Mouse (Mus musculus): ENCODE data around the gene Fnbp1l.

The Fnbp1l gene

DNA sequence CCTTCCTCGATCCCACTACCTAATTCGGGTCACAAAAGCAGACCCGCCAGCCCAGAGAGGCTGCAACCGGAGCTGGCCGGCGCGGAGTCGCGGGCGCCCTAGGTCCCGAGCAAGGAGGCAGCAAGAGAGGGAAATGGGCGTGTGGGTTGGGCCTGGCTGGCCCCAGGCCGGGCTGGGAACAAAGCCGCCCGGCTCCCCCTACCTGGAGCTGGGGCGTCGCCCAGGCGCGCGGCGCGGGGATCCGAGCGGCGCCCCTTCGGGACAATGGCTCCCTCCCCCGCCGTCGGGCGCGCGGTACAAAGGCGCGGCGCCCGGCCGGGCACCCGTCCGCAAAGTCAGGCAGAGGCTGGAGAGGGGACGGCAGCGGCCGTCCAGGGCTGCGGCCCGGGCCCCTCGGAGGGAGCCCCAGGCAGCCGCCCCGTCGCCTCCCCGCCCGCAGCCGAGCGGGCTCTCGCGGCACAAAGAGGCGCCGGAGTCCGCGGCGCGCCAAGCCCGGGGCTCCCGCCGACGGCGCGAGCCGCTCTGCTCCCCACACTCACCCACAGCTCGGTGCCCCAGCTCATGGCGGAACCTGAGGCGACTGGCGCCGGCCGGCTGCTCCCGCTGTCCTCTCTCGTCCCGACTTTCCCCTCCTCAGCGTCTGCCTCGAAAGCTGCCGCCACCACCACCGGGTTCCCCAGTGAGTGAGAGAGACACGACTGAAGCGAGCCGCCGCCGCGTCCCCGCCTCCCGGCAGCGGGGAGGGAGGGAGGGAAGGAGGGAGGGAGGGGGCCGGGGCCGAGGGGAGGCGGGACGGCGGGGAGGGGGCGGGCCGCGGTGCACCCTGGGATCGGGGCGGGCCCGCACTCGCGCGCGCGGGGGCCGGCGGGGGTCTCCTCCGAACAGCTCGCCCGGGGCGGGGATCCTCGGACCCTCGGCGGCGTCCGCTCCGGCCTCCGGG, at the start of gene Fnbp1l:
Gene Fnbp1l, minus strand, starts transcription at position 725 of the 940 bp plus-strand sequence.
- no peak for DNase-seq (ENCODE audit: low spot score)

DNA sequence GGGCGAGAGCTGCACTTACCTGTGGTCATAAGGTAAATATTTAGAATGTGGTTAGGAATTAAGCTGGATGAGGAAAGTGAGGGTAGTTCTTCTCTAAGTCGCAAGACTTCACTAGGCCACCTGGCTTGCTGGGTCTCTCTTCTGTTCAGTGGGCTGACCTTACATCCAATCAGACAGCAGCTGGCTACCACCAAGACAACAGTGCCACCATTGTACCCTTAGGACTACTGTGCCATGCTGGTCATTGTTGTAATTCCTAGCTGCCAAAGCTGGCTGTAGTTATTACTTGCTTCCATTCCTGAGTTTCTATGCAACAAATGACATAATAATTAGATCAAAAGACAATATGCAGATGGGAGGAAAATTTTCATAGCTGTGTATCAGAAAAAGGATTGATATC, 41.3 kb upstream of the Fnbp1l start:
- DNase-seq (ENCODE audit: low spot score): no peak

DNA sequence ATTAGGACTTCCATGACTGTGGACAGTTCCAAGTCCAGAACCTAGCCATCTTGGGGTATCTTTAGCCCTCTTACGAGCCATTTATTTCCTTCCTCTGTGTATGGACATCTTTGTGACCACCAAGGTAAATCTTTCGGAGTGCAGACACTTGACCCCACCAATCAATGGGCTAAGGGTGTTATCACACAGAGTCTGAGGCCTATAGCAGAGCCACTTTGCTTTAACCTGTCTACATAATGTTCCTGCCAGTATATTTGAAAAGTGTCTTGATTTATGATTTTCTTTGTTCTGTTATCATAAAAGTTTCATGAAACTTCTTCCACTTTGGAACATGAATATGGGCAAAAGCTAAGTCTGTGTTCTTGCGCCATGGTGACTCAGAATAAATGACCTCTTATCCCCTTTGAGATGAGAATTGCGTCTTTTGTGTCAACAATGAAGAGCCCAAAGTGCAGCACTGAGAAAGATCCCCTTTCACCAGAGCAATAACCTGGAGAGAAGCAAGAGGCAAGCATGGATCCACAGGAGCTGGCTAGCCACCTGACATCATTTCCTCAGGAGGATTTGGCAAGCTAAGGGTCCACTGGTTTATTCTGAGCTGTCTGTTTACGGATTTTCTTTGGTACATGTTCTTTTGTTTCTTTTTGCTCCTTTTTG, 39.9 kb upstream of the Fnbp1l start:
- no peak for DNase-seq (ENCODE audit: low spot score)

DNA sequence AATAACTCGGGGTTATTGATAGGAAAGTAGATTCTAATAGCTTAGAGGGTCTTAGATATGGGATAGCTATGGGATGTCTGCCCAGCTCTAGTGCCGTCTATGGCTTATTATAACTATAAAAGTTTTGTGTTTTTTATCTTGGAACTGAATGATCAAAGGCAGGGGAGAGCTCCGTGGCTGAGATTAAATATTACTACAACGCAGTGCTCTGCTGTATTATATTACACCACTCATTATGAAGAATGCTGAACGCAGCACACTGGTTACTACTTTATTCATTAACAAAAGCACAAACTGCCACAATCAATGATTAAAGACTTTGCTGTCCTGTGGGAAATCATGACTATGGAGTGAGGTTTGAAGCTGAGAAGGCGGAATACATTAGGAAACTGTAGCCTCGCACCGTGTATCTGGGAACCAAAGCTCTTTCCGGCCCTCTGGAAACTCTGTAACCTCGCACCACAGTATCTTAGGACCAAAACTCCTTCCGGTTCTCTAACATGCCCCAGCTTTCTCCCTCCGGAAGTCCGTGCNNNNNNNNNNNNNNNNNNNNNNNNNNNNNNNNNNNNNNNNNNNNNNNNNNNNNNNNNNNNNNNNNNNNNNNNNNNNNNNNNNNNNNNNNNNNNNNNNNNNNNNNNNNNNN, 27.8 kb upstream of the Fnbp1l start:
- no peak for DNase-seq (ENCODE audit: low spot score)

DNA sequence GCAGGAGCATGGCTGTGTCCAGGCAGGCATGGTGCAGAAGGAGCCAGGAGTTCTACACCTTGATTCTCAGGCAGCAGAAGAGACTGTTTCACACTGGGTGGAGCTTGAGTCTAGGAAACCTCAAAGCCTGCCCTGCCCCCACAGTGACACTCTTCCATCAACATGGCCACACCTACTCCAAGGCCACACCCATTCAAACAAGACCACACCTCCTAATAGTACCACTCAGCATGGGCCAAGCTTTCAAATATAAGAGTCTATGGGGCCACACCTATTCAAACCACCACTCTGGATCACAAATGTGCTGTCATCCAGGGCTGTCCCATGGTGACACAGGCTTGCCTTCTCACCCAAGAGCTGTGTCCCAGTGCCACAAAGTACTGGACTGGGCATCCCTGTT, 20.8 kb upstream of the Fnbp1l start:
- DNase-seq (ENCODE audit: low spot score): no peak

DNA sequence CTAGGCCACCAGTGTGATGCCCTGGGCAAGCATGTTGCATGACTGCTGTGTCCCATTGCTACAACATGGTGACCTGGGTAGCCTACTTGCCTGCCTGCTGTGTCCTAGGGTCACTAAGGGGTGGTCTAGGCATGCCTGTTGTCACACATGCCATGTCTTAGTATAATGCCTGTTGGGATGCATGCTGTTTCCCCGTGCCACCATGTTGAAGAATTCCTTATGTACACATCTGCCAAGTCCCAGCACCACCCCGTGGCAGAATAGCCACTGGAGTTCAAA, 19.6 kb upstream of the Fnbp1l start:
- no peak for DNase-seq (ENCODE audit: low spot score)

DNA sequence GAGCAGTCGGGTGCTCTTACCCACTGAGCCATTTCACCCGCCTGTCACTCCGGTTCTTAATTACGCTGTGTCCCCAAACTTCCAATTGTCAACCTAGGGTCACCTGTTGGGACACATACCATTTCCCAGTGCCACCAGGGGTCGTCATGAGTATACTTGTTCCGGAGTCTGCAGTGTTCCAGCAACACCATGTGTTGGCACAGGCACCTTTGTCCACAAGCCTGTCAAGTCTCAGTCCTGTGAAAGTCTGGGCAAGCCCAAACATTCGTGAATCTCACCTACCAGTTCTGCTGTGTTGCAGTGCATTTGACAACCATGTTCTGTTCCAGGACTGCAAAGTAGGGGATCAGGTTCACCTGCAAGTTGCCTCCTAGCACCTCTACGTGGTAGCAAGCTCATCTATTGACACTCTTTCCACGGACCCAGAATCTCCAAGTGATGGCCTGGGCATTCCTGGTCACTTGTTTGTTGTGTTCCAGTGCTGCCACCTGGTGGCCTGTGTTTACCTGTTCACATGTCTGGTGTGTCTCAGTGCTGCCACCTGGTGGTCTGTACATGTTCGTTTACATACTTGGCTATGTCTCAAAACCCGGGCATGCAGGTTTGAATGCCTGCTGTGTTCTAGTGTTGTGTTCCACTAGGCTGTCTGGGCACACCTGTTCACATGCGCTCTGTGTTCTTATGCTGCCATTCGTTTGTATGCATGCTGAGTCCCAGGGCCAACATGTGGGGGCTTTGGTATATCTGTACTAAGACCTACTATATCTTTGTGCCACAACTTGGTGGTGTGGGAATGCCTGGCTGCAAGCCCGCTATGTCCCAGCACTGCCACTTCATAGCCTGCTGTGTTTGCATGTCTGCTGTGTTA, 19.0 kb upstream of the Fnbp1l start:
- peak; percentile 85 for DNase-seq (ENCODE audit: low spot score)

DNA sequence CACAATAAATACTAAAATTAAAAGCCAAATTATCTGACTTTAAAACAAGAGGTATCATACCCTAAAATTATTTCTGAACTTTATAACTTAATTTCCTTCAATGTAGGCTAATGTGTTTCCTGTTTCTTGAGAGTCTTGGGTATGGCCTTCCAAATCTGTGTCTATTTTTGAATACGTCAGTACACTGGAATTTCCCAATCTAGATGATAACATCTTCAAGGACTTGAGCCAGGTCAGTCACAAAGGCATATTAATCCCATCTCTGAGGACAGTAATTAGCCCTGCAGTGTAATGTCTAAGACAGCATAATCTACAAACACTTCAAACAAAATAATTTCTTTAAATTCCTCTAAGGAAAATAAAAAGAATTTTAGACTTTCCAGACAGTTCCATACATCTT, 17.8 kb upstream of the Fnbp1l start:
- DNase-seq (ENCODE audit: low spot score): no peak

DNA sequence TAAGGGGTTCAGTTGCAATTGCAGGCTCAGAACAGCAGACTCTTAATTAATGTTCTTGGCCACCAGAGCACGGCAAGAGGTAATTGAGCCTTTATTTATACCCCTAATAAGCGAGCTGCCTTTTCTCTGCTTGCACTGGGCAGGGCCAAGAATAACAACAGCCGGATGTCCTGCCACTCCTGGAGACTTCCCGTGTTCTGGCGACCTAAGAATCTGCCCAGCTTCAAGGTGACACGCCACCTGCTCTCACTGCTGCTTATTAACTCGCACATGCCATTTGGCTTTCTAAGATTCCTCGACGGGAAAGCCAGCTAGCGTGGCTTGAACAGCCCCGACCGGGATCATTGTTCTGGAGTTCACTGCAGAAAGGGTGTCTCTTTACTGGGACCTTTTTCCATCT, 15.7 kb upstream of the Fnbp1l start:
- no peak for DNase-seq (ENCODE audit: low spot score)

DNA sequence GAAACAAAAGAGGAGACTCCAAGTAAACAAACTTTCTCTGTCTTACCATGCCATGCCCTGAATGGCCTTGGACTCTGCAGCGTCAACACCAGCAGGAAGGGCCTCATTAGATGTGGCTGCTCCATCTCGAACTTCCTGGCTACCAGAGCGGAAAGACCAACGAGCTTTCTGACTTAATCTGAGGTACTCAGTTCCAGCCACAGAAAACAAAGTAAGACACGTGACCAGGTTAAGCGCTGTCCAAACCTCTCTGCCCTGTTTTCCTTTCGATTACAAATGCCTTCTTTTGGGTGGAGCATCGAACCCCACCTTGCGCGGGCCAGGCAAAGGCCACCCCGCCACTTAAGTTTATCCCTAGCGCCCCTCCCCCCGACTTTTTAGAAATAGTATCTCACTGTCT, 10.1 kb upstream of the Fnbp1l start:
- no peak for DNase-seq (ENCODE audit: low spot score)

DNA sequence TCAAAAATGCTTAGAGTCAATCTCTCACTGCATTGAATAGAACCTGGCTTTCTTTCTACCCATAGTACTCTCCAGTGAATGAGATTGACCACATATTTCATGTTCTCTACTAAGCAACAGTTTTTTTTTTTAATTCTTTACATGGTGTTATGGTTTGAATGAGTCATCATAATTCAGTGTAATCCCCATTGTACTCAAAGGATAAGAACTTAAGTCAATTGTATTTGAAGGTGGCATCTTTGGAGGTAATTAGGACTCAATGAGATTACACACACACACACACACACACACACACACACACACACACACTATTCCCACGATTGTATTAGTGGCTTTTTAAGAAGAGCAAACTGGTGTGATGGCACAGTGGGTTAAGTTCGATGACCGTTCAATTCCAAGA, 9.4 kb upstream of the Fnbp1l start:
- DNase-seq (ENCODE audit: low spot score): no peak

DNA sequence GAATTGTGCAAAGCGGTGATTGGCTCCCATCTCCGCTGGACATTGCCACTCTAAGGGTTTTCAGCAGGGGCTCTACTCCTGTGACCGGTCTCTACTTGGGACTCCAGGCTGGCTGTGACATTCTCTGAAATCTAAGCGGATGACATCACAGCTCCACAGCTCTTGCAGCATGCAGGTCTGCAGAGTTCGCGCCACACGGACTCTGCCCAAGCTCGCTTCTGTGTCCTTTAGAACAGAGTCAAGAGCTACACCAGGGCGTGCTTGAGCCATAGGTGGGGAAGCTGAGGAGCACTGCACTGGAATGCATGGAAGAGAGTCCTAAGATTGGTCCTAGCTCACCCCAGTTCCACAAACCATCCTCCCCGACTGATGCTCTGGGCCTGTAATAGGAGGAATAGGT, 9.0 kb upstream of the Fnbp1l start:
- DNase-seq (ENCODE audit: low spot score): no peak

DNA sequence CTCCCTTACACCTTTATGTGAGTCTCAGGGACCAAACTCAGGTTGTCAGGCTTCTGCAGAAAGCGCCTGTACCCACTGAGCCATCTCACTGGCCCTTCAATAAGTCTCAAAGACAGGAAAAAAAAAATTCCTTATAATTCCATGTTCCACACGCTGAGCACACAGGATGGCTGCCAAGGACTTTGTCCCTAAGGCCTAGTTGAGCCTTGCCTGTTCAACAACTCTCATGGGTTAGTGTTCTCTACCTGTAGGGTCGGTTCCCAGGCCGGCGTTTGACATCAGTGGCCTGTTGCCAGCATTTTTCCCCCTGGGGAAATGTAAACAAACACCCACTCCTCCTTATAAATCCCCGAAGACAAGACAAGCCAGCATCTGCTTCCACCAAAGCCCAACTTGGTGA, 8.3 kb upstream of the Fnbp1l start:
- DNase-seq (ENCODE audit: low spot score): no peak

DNA sequence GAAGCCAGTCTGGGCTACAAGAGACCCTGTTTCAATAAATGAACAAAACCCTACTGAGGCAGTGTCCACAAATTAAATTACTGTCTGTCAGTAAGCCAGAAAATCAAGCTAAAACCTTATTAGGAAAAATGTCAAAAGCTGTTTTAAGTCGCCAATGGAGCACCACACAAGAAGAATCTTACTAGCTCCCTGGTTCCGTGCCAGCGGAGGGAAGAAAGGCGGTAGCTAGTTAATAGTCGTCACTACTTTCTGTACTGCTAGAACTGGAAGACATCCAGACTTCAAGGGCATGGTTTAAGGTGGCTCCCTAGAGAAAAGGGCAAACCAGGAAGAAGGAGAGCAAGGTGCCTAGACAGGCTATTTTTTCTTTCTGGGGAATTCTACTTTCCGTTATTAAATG, 5.1 kb upstream of the Fnbp1l start:
- no peak for DNase-seq (ENCODE audit: low spot score)

DNA sequence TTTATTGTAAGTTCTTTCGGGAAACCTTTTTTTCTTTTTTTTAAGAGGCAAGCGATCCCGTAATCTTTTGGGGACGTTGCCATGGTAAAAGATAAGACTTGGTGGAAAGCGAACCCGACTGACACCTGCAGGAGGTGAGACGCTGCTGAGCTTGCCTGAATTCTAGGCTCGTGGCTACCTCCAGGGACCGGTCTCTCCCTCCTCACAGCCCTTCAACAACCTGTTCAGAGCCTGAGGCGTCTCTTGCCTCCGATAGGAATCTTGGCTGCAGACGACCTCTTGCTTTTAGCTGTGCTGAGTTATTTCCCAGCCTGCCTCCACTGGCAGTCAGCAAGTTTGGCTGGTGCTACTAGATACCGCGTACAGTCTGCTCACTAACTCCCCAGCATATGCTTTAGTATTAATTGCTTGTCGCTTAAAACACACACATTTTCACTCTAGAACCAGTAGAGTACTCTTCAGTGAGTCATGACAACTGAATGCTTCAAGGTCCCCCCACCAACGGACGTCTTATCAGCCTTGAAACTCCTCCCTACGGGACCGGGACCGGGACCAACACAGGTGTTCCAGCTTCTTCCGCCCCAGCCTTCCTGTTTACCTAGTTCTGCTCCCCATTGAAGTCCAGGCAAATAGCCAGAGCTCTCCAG, 893 bp upstream of the Fnbp1l start:
- DNase-seq (ENCODE audit: low spot score): no peak

DNA sequence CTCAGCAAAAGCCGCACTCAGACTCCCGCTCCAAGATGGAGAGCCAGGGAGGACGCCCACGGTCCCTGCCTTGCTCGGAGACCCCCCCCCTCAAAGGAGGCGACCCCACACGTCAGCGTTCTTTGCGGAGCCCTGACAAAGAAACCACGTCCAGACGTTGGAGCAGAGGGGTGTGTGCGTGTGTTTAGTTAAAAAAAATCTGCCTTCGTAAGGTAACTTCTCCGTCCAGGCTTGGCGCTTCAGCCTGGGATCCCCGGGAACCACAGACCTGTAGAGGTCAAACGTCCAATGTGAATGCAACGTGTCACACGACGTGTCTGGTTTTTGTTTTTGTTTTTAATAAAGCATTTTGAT, 393 bp upstream of the Fnbp1l start:
- DNase-seq (ENCODE audit: low spot score): no peak

DNA sequence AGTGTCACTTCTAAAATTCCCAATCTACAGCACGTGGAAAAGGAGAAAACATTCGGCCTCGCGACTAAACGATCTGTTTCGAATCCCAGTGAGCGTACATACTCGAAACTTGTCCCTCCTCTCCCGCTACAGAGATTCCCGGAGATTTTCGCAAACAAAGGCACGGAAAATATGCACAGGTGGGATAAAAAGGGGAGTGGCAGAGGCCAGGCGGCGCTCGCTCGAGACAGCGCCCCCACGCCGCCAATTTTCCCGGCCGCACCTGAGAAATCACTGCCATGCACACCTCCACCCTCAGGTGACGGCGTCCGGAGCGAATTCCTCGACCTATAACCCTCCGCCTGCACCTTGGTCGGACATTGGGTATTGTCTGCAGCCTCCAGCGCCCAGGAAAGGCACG, 1.1 kb downstream of the Fnbp1l start:
- DNase-seq (ENCODE audit: low spot score): no peak

DNA sequence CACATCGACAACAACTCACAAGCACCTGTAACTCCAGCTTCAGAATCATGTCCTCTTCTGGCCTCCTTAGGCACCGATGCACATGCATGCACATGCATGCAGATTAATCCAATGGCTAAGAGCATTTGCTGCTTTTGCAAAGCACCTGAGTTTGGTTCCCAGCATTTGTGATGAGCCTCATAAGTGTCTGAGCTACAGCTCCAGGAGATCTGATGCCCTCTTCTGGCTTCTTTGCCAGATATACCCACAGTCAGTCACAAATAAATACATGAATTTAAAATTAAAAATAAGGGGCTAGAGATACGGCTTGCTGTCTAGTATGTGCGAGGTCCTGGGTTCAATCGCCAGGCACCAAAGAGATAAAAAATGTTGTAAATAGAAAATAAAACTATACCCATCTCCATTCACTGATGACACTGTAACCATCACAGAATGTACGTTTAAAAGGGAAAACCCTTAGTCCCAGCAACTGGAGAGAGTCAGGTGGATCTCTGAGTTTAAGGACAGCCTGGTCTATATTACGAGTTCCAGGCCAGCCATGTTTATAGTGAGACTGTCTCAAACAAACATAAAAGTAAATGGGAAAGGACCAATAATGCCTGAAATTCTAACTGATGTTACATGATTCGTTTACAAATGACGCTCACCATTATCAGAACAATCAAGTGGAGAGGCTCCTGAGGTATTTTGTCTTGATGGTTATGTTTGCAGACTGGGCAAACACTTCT, 1.7 kb downstream of the Fnbp1l start:
- DNase-seq (ENCODE audit: low spot score): no peak

DNA sequence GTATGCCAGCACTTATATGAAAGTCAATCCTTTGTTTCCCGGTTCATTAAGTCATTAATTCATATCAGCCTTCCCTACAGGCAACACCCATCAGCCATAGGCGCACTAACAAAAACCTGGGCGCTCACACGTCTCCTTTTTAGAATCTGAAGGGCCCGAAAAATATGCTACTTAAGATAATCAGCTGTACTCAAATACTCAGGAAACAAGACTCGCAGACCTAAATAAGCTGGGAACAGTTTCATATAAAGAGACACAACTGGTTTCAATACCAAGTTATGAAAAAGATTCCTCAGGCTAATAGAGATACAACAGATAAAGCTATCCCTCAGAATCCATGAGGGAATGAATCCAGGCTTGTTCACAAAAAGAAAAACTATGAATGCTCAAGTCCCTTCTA, 7.0 kb downstream of the Fnbp1l start:
- DNase-seq (ENCODE audit: low spot score): no peak

DNA sequence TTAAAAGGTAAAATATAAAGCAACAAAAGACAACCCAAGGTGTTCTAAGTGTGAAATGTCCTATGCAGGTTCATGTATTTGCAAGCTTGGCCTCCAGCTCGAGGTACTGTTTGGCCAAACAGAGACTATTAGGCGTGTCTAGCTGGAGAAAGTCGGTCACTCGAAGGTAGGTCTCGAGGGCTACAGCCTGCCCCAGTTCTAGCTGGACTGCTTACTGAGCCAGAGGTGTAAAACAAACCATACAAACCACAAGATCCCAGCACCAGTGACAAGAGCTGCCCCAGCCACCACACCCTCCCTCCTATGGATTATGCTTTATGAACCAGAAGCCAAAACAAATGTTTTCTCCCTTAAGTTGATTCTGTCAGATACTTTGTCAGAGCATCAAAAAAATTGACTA, 7.8 kb downstream of the Fnbp1l start:
- DNase-seq (ENCODE audit: low spot score): no peak

DNA sequence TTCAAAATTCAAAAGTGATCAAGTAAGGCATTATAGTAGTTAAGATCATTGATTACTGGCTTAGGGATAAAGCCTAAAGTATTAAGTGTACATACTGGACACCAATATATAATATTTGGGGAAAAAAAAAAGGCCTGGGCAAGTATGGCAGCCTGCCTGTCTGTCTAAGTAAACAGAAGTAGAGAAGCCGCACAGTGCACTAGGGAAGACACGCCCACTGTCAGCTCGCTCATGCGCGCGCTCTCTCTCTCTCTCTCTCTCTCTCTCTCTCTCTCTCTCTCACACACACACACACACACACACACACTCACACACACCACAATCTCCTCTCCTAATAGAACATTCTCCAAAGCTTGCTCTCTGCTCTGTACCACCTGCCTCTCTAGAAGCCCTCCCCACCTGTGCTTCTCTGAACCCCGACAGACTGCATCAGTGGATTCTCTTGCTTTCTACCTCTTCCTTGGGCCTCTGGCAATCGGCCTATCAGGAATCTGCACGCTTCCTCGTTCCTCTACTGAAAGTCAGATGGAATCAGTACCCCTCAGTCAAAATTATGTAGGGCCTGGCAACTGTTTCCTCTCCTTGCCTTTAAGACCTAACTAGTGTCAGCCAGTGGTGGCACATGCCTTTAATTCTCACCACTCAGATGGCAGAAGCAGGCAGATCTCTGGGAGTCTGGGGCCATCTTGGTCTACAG, 13.3 kb downstream of the Fnbp1l start:
- DNase-seq (ENCODE audit: low spot score): no peak
